Mouse (Mus musculus) c-Kit-positive CD71-positive TER-119-negative erythroid progenitor cells, embryonic 14.5 days (primary cell): ENCODE measurements around the gene Zbtb16.

Experiments
- DNase-seq: peaks from one replicate; pipeline ENCODE4 v3.0.0-alpha.2; 2013; ENCODE audit warnings: low read depth

Gene Zbtb16

DNA sequence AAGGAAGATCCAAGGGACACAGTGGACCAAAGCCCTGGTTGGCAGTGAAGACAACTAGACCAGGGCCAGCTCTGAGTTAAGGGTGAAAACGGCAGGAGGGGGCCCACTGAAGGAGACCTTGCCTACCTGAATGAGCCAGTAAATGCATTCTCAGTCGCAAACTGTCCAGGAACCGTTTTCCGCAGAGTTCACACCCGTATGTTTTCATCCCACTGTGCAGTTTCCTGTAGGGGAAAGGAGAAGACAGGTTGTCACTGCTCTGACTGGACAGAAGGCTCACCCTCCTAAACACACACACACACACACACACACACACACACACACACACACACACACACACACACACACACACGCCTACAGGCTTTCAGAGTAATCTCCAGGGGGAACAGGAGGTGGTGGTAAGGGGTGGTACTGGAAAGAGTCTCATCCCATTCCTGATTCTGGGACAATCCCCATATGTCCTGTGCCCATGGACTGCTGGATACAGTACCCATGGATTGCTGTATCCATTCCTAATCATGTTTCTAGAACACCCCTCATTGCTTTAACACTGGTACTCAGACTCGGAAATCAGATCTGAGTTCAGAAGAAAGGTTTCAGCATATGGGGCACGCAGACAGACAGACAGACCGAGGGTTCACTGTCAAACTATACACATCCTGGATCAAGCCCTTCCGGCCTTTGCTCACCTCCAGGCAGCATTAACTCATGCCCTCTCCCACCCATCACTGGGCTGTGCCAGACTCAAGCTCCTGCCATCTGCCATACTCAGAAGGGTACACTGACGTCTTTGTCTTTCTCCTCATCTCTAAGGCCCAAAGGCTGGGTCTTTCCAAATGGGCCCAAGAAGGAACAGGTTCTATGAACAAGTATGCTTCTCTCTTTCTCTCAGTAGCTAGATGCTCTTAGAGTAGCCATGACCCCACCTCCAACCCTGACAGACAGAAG, 92.4 kb downstream of the Zbtb16 start:
- no peak for DNase-seq

DNA sequence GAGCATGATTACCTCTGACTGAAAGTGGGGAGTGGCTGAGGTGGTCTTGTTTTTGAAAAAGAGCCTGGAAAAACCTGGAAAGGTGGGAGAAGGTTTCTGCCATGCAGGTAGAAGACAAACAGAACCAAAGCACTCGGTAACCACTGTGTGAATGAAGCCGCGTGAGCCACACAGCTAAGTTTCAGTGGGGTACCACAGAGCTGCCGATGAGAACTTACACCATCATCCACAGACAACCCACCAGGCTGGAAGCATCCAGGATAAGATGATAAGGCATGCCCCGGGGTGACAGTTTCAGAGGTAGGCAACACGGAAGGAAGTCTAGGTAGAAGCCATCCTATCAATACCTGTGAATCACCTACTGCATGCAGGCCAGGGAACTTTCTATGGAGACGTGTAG, 93.9 kb downstream of the Zbtb16 start:
- no peak for DNase-seq

DNA sequence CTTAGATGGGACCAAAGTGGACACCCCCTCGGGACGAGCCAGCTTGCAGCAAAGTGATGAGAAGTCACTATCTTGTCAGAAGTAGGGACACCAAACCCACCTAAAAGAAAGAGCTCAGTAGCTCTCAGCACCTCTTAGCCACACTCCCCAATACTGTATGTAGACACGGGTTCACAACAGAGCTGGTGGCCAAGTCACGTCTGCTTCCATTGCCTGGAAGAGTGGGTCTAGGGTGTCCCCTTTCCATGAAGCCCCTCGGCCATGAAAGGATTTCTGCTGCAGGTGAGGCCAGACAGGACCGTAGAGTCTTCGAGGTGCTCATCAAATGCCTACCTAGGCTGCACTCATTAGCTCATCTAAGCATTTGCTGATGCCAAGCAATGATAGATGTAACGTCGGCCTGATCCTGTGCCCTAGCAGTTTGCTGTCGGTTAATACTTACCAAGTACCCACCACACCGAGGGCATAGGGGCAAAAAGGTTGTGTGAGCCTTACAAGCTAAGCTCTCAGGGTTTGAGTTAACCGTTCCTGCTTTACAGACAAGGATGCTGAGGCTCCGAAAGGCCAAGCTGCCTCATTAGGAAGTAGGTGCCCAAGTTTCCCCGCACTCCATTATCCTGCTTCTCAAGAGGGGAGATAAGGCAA, 94.5 kb downstream of the Zbtb16 start:
- no peak for DNase-seq

DNA sequence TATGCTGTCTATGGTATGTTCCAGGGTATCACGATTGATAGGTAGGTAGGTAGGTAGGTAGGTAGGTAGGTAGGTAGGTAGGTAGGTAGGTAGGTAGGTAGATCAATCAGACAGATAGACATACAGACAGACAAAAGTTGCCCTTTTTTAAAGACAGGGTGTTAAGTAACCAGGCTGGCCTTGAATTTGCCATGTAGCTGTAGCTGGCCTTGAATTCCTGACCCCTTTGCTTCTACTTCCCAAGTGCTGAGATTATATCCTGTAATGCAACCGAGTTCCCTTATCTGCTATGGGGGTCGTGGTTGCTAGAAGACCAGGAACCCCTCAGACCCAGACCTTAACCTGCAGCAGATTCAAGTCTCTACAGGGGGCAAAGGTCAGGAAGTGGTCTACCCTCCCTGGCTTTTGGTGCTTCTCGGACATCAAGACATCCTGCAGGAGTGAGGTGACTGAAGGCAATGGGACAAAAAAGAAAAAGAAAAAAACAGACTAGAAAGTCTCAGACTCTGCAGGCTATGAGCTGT, 95.2 kb downstream of the Zbtb16 start:
- DNase-seq = no peak

DNA sequence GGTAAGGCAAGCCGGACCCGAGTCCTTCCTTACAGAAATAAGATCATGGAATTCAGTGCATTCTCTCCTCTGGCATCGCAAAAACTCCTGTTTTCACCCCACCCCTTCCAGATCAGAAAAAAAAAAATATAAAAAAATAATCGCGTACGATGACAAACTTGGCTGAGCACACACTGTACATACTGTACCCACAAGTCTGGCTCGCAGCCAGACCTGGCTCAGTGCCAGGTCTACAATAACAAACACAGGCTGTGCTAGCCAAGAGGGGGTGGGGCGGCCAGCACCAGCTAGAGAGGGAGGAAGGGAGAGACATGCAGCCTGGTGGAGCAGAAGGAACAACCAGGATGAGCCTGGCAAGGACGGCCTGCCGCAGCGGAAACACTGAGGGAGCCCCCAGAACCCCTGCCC, 95.9 kb downstream of the Zbtb16 start:
- DNase-seq = peak; percentile 59

DNA sequence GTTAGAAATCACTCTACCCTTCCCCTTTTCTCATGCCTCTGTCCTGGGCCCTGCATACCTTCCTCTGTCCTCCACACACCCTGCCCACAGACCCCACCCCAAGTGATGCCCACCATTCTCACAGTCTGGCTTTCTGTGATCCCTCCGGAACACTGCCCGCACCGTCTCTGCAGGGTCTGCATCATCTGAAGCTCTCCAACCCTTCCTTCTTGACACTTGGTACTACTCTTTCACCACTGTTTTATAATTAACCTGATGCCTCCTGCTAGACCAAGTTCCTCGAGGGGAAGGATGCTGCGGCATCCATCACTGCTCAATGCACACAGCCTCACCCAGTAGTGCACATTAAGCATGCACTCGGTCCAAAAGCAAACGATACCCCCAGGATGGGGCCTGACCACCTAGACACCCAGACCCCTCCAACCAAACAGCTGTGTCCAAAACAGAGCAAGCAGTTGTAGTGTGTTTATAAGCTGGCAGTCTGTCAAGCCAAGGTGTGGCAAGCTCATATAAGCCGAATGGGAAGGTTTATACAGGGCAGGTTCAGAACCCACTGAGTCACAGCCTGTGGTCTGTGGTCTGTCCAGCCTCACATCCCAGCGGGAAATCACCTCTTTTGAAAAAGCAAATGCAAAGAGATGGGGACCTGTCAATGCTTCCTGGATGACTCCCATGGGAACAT, 97.1 kb downstream of the Zbtb16 start:
- DNase-seq = no peak

DNA sequence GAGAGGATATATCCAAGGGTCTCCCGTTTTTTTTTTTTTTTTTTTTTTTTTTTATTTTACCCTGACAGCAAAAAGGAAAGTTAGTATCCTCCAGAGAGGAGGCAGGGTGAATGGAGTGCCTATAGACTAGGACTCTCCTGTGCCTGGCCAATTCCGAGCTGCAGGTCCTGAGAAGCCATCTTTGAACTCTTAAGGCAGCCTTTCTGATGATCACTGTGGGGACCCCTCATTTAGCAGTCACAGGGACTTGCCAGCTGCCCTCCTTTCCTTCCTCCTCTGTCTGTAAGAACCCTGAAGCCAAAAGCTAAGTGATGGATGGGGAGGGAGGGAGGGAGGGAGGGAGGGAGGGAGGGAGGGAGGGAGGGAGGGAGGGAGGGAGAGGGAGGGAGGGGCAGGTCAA, 98.1 kb downstream of the Zbtb16 start:
- no peak for DNase-seq

DNA sequence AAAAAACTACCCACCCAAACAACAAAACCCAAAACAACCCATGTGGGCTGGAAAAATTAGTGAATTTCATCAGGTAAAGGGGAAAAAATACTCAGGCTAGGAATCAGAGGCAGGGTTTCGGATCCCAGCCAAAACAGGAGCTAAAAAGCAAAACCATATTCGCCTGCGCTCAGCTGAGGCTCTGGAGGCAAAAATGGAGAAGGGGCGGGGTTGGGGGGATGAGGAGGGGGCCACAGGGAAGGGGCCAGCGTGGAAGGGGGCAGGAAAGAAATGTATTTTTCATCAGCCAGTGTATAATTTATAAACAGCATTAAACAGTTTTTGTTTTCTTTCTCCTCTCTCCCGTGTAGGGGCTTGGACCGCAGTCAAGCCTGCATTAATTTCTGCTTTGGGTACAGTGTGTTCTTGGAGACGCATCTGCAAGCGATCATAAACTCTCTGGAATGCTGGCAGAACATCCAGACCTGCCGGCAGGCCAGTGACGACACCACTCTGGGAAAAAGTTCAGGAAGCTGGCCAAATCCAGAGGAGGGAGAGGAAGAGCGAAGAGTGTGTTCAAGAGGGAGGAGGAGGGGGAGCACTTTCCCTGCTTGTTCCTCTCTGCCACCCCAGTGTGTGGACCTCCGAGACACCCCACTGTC, 98.7 kb downstream of the Zbtb16 start:
- DNase-seq = no peak

DNA sequence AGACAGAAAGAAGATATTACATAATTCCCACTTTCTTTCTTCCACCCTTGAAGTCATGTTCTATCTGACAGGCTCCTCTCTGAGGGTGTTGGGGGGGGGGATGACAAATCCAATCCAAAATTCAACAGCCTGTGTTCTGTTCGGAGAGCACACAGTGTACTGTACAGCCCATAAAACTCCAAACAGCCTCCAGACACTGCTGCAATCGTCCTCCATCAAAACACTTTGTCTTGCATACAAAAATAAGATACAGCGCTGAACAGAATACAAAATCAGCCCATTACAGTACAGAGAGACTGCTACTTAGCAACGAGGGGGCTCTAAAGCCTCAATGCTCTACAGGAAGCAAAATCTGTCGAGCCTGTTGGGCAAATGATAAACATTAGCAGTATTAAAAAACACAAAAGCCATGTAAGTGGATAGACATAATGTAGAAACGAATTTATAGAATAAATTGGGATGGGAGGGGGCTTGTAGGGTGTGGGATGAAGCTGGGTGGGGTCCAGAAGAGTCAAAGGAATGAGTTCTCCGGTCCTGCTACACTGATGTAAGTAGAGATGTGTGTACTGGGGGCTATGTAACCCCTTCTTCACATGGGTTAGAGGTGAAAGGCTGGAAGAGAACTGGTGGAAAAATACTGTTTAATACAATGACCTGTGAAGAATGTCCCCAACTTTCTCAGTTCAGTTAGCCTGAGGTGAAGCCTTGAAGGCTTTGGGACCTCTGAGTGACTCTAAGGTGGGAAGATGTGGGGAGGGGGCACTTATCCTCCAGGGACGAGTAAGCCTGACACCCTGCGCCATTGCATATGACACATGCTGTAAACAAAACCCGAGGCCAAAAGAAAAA, 99.4 kb downstream of the Zbtb16 start:
- DNase-seq = no peak

DNA sequence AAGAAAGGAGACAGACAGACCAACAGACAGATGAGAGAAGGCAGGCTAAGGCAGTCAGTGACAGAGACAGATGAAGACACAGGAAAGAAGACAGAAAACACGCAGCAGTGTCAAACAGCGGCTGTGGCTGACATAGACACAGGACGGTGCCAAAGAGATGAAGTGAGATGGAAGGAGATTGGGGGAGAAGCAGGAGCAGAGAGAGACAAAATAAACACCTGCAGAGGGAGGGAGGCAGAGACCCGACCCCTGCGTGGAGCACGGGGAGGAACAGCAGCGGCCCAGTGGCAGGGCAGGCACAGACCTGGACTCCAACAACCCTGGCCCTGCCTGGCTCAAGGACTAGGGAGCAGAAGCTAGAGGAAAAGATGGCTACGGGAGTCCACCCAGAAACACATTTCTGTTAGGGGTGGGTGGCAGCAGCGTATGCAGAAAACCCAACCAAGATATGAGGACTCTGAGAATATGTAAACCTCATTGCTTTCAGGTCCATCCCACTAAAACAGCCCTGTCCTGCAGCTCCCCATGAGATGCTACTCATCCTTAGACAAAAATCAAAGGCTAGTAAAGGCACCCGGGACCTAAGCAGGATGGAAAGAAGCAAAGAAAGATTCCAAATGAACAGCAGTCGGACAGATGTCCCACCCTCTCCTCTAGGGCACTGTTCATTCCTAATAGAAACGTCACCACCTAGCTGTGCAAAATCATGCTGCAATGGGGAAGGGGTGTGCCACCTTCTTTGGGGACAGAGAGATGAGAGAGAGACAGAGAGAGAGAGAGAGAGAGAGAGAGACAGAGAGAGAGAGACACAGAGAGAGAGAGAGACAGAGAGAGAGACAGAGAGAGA, 100.3 kb downstream of the Zbtb16 start:
- DNase-seq = no peak

DNA sequence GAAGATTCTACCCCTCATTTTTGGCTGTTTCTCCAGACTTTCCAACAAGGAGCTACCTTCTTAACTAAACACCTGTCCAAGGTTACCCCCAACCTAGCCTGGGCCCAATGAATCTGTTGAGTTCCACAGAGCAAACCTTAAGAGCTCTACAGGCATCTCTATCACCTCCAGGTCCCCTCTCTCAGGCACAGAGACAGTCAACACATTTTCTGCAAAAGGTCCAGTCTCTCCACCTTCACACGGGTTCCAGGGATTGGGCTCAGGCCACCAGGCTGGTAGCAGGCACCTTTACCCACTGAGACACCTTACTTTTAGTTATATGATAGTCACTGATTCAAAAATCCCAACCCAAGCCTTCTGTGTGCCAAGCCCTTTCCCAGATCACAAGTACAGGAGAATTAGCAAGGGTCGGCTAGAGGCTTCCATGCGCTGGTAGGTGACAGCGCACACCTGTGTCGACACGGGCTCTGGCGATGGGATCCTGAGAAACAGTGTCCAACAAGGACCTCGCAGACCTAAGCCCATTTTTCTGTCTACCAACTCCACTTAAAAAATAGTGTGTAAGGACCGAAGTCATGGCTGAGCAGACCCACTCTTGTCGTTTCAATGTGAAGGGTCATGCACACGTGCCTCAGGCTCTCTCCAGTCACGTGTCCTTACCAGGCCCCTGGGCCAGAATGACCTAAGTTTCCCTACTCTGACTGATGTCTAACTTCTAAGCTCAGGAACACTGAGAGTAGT, 101.1 kb downstream of the Zbtb16 start:
- DNase-seq = no peak

DNA sequence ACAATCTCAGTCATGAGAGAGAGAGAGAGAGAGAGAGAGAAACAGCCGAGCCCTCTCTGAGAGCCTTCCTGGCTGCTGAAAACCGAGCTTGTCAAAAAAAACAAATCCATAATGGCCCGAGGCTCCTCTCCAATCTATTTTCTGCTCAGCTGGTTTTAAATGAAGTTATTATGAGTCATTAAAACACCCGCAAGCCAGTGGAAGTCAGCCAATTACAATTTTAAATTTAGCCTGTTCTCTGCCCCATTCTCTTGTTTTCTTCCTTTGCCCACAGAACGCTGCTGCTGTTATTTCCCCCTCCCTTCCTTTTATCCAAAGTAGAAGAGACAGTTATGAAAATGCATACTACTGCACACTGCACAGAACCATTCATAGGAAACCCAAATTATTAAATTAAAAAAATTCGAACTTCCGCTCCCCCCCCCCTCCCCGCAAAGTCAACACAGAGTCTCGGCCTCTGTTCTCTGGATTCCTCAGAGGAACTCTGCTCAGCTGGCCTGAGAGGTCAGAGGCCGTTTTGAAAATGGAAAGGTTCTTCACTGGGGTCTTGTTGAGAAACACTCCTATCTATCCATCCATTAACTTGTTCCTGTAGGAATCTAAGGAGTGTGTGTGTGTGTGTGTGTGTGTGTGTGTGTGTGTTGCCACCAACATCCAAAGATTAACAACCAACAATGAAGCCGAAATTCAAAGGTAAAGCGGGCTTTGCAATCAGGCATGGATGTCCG, 102.0 kb downstream of the Zbtb16 start:
- DNase-seq = no peak

DNA sequence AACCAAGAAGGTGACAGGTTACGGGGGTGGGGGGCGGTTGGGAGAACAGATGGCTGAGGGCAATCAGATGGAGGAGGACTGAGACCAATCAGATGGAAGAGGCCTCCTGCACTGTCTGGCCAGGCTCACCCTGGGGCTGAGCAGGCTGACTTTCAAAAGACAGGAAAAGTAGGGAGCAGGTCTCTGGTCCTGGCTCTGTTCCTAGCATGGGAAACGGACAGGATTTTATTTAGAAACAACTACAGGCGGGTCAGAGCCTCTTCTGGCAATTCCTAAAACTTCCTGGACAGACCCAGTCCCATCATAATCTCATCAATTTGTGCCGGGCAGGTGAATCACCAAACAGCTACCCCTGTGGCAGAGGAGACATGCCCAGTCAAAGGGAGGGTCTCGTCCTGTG, 102.9 kb downstream of the Zbtb16 start:
- no peak for DNase-seq

DNA sequence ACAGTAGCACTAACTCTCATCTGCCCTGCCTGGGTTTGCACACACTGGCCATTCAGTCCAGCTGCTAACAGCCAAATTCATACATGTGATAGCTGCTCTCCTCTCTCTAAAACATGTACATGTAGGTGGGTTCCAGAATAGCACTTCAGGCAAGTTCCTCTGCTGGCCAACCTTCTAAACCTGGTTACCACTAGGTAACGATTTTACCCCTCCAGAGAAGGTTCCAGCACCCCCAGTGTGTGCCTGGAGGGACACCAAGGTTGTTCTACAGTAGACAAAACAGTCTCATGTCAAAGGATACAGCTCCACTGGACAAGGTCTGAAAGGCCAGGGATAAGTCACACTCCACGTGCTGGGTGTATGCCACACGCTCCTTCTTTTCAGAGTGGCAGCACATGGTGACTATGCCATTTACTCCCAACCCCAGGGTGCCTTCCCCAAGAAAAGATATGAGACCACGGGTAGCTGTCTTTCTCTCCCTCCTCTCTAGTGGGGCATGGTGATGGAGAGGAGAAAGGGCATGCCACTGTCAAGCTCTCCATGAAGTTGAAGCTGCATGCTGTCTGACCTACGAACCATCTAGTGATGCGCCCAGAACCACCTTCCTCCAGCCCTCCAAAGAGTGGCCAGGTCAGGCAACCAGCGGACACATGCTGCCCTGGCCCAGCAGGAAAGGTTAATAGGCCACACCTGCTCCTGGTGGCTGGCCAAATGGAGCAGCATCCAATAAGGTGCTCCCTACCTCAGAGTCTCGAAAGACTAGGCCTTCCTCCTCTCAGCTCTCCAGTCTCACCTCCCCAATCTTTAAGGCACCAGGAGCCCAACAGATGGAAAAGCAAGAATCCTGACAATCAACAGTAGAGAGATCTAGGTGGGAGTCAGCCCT, 104.1 kb downstream of the Zbtb16 start:
- DNase-seq = no peak

DNA sequence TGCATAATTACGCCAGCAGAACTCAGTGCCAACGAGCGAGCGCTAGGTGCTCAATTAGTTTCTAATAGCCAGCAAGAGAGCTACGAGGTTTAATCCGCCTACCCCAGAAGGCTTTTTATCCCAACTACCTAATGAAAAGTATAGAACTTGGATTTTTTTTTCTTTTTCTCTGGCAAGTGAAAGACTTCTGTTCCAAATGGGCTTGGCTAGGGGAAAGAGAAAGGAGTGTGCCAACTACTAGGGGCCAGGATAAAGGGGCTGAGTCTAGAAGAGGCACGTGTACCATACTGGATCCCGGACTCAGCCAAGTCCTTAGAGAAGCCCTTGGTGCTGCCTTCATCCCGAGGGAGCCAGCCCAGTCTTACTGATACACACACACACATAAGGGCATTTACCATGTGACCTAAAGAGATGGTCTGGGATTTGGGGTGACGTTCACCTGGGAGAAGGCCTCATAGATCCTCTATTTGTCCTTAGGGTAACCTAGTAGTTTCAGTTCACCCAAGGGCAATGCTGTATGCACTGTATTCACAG, 105.5 kb downstream of the Zbtb16 start:
- no peak for DNase-seq

DNA sequence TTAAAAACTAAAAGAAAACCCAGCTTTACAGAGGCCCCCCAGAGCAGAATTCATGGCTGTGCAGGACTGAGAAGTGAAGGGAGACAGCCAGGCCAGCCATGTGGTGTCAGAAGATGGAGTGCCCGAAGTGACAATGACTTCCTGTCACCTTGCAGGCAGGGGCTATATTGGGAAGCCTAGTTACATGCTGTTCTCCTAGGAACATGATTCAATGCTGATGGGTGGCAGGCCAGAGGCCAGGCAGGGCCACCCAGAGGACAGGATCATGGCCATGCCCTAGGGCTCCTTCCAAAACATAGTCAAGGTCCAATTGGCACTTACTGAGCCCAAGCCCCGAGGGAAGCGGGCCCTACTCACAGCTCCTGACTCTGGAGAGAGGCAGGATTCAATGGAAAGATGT, 106.6 kb downstream of the Zbtb16 start:
- no peak for DNase-seq

DNA sequence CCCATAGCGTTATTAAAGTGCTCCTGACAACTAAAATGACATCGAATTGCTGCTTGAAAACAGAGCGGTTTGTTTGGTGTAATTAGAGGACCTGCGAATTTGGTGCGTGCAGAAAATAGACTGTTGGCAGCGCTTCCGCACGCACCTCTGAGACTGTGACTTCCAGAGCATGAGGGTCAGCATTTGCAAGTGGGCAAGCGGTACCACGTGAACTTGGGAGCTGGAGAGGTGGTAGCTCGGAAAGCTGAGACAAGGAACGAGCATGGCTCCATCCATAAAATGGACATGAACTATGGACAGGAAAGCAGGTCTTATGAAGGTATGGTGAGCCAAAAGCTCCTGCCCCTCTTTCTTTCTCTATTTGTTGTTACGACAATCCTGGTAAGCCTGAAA, 107.3 kb downstream of the Zbtb16 start:
- no peak for DNase-seq
